Mouse (Mus musculus) skeletal muscle tissue, adult 2 months (tissue): ENCODE measurements around the gene Scn3b.

Experiments
- DNase-seq: peaks from one replicate; pipeline ENCODE4 v3.0.0-alpha.2; 2012; ENCODE audit warnings: low read depth, low spot score

The Scn3b gene

GRCm38 (mm10) chr9:40269103-40269861, at the start of gene Scn3b:
Gene Scn3b, plus strand, starts transcription at chr9:40269217.
- peak; percentile 16 for DNase-seq

DNA sequence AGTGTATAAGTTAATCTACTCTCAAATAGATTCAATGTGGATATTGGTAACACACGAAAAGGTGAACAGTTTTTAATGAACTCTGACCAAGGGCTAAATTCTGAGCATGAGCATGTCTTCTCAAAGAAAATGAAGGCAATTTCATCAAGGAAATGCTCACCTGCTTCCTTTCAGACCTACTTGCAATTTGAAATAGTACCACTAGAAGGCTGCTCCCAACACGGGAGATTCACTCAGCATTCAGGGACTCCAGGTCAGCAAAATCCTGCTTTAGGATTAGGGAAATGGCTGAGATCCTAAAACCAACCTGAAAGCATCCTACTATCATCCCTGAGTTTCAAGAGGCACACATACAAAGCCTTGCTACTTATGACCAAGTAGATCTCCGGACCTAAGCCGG, 44.7 kb upstream of the Scn3b start:
- no peak for DNase-seq

GRCm38 (mm10) chr9:40227874-40228789, 40.9 kb upstream of the Scn3b start:
- peak; percentile 64 for DNase-seq

GRCm38 (mm10) chr9:40228804-40229331, 40.1 kb upstream of the Scn3b start:
- no peak for DNase-seq

- no peak for DNase-seq
Measured at GRCm38 (mm10) chr9:40229479-40229878, 39.5 kb upstream of the Scn3b start.

DNA sequence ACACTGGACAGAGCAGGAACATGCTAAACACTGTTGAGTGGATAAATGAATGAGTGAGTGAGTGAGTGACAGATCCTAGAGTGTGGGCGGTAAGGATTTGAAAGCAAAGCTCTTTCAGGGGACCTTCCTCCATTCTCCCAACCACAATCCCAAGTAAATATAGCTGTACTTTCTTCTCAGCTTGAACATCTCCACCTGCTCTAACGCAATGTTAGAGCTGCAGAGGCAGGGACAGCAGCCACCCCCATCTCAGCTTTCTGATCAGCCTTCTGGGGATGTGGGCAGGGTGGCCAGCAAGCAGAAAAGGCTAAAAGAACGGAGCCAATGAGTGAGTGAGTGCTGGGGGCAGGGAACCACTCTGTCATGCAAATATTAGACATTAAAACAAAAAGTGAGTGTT, 38.0 kb upstream of the Scn3b start:
- DNase-seq = no peak

DNA sequence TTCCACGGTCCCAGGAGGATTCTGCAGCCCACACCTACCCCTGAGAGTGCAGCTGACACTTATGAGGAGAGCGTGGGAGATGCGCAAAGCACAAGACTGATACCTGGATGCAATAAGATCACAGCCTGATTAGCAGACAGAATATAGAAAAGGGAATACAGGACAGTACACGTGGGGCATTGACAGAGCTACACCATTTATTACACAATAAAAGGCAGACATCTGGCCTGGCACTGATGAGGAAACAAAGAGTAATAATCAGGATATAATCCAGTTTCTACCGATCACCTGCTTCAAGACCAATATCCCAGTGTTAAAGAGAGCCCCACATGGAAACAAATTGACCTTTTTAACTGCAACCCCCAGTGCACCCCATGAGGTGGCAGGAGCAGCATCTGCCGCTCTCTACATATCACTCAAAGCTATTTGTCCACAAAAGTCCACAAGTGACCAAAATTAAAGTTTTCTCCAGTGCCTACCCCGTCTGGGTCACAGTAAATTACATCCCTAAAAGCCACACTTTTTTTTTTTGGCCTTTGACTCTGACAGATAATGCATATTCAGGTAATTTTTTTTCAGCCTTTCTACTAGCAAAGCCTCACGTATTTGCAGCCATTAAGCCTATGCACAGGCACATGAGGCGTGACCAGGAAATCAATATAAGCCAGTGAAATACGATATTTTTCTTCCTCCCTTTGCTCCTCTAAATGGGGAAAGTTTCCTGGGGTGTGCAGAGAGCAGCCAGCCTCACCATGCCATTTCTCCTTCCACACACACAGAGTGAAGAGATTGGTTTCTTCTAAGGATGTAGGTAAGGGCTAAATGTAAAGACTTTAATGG, 34.6 kb upstream of the Scn3b start:
- DNase-seq = no peak

DNA sequence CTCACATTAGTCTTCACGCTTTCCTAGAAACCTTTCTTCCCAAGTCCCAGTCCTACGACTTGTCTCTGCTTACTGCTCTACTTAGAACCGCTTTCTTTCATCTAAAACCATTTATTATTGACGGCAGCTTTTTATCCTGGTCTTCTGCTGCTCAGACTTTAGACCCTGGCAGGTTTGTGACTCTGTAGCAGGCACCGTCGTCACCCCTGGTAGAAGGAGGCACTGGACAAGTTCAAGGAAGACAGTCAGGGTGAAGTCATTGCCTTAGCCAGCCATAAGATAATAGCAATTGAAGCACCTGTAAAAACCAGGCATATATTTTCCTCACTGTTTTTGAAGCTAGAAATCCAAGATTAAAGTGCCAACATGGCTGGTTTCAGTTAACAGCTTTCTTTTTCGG, 33.8 kb upstream of the Scn3b start:
- DNase-seq = no peak

DNA sequence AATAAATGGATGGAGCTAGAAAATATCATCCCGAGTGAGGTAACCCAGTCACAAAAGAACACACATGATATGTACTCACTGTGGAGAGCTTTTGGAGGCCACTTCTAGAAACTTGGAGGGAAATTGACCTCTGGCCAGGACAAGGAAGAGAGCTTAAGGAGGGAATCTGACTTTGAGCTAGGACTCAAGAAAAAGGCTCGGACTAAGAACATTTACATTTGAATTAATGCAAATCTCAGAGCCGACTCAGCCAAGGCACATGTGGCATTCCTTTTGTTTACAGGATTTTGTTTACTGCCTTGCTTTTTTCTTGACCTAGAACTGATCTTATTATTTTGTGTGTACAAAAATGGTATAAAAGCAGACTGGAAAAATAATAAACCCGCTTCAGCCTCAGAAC, 29.3 kb upstream of the Scn3b start:
- DNase-seq = no peak

DNA sequence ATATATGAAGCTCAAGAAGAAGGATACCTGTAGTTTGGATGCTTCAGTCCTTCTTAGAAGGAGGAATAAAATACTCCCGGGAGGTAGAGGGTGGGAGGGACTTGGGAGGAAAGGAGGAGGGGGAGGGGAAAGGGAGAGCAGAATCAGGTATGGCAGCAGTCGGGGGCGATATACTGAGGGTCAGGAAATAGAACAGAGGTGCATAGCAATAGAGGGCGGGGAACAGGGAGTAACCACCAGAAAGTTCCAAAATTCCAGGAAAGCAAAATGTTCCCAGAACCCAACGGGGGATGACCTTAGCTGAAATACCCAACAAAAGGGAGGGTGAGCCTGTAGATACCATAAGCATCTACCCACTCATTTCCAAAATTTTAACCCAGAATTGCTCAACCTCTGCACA, 28.7 kb upstream of the Scn3b start:
- no peak for DNase-seq

DNA sequence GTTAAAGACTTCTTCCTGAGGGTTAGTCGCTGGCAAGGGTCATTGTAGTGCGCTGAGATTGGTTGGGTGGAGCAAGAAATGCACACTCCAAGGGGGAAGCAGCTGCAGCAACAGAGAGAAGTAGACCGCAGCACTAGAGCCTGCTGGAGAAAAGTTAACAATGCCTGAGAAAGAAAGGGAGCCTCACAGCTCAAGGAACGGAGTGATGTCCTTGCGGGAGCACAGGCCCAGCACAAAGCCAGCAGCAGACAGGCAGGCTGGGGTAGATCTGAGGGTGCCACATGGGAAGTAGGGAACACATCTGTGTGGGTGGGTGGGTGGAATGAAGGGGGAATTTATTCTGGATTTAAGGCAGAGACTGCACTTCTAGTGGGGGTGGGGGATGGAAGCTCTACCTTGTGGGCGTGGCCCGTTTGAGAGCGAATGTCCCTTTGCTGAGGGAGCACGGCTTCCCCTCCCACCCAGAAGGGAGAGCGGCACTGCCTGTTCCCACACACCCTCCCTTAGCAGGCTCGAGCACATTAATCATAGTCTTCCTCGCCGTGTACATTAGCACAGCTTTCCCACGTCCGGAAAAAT, 27.7 kb upstream of the Scn3b start:
- no peak for DNase-seq

DNA sequence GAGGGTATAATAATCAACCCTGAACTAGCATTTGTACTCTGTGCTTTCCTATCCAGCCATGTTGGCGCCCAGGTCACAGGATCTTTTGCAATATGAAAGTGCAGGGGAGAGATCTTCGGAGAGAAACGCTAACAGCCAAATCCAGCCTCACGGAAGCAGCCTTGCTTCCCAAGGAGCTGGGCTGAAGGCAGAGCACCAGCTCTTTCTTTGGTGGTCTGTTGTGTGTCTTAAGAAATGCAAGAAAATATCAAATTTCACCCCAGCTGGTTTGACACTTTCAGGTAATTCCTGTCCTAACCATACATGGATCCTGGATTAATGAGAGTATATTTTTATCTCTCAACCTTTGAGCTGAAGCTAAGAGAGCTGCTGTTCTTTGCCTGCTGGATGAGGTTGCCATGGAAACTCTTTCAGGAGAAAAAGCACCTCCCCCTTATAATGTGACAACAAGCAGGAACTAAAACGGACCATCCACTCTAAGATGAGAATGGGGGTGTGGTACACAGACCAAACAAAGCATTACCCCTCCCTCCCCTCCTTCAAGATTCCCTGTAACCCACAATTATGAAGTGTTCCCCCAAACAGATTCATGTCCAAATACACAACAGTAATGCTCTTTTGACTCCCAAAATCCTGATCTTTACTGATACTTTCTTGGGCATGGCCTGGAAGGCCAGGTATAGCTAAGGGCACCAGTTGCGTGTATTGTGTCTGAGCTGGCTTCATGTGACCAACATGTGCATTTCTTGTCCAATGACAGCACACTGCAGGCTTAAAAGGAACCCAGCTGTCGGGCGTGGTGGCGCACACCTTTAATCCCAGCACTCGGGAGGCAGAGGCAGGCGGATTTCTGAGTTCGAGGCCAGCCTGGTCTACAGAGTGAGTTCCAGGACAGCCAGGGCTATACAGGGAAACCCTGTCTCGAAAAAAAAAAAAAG, 26.8 kb upstream of the Scn3b start:
- DNase-seq = no peak

DNA sequence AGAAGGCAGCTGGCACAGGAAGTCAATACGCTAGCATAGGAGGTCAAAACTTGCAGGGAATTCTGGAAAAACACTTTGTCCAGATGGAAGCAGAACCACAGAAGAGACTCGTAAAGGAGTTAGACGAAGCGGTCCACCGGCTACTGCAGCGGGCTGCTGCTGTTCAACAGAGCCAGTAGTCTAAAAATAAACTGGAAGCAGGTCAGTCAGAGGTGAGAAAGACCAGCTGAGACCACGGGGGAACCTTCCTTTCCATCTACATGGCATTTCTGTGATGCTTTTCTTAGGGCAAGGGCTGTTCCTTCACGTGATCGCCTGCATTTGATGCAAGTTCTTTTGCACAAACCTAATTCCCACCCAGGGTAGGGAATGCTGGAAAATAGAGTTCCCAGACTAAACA, 23.6 kb upstream of the Scn3b start:
- no peak for DNase-seq

GRCm38 (mm10) chr9:40245974-40246665, 22.9 kb upstream of the Scn3b start:
- DNase-seq = no peak

DNA sequence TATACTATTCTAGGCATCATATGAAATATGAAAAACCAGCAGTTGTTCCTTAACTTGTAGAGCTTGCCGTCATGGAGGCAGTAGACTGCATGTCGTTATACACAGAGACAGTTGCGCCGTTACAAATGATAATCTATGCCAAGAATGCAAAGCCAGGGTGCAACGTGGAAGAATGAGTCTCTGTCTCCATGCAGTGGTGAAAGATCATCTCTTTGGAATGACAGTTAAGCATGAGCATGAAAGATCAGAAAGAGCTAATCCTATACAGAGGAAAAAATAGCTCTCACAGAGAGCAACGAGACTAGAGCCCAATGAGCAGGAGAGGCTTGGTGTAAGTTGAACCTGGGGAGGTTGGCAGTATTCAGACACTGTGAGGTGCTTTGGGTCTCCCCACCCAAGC, 22.3 kb upstream of the Scn3b start:
- no peak for DNase-seq

DNA sequence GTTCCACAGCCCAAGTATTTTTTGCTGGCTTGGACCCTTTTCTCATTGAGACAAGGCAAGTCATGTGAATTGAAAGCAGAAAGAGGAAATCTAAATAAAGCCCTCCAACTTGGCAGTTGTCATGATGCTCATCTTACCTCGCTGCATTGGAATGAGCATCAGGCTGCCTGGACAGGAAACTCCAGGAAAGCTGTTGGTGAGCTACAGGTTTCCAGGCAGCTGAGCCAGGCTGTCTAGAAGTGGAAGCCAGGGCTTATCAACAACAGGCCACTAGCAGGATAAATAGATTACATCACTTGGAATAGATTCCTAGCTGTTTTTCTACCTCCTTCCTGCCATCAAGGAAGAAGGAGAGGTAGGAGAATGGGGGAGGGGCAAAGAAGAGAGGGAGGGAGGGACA, 19.9 kb upstream of the Scn3b start:
- no peak for DNase-seq

DNA sequence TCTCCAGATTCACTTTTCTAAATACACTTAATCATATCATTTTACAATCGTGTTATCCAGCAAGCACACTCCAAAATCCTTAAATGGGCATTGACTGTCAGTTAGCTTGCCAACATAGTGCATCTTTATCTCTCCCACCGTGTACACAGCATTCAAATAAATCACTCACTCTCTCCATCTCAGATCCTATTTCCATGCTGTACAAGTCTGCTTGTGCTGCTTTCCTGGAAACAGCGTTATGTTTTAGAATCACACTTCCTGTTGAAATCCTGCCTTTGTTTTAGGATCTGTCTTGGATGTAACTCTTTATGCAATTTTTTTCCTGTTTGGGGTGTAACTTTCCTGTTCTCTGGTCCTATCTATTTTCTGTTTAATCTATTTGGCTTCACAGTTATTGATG, 16.6 kb upstream of the Scn3b start:
- DNase-seq = no peak

DNA sequence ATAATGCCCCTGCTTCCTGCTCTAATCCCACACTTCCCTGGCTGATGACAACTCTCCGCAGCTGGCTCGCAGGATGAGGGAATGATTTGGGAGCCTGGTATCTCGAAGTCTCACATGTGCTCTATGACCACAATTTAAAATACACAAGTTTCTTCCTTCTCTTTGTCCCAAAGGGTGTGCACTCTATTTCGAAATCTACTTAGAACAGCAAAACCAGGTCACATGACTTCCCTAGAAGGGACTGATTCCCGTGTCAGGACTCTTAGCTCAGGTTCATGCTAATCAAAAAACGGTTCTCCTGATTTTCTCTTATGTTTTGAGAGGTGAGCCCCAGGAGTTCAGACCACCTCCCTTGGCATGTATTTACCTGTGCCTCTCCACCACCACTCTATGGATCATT, 5.1 kb upstream of the Scn3b start:
- no peak for DNase-seq

DNA sequence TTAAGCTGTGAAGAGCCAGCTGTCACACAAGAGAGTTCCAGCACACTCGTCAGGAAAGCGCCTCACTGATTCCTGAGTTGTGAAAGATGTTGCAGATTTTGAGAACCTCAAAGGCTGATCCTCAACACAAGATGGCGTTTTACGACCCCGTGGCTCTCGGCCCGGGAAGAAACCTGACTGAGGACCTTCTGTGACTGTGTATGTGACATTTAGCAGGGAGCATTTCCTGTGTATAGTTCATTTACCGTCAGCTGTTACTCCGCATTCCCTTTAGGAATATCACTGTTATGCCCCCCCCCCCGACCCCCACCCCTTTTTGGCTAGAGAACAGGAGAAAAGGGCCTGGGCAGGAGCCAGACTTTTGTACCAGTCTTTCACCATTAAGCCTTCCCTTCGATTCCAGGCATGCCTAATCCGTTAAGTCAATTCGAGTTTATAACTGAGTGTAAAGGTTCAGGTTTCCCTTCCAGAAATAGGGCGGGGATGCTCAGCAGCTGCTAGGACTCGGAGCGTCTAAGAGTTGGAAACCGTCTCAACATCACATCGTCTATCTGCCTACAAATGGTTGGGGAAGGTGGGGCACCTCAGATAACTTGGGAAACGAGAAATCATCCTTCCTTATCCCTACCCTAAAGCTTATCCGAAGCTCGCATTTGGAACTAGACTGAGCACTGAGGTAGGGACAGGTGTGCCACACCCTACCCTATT, 823 bp upstream of the Scn3b start:
- peak; percentile 41 for DNase-seq
